Mouse (Mus musculus): ENCODE measurements around the gene Zfp874b.

- TF ChIP-seq POLR2A (IDR thresholded peaks at IDR 0.05; ENCODE audit: insufficient read depth, low read depth, low read length) (no peak), CTCF (IDR thresholded peaks at IDR 0.05; ENCODE audit: insufficient read depth, low read depth, low read length) (no peak)
These were observed 32.7 kb downstream of the Zfp874b start, which contains the start of gene Zfp874a for GRCm38 (mm10) chr13:67451172-67452020.
